Mouse (Mus musculus): ENCODE data around the gene Ypel4. TPM values are rescaled to one million over a fixed set of nuclear protein-coding genes. Genes with fewer than 3 reads are reported as not detected.
A peak's percentile ranks its signal among the peaks of the same experiment; 100 is the strongest.

The Ypel4 gene
- polyA plus RNA-seq, 1 experiment from 2014 or later = 79.1 TPM

DNA sequence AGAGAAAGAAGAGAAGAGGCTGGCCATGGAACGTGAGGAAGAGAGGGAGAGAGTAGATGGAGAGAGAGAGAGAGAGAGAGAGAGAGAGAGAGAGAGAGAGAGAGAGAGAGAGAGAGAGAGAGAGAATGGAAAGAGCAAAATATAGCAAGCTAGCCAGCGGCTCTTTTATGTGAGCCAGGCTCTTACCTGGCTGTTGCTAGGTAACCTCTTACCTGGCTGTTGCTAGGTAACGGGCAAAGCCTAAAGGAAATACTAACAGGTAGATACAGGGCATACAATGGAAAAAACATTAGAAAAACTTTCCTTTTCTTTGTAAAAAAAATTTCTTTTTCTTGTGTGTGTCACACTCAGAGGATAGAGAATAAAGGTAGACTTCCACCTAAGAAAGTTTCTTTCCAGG lies 43.8 kb downstream of the Ypel4 start:
- Histone ChIP-seq H3K4me1 (ENCODE audit: control insufficient read depth, low read depth, low read length) (no peaks in the 10 kb centered on the region; the same call in none of the 2 replicates), H3K36me3 (ENCODE audit: control insufficient read depth, insufficient read depth) (no peaks in the 10 kb centered on the region), H3K9me3 (replicated peaks; ENCODE audit: control insufficient read depth, low read length) (no peaks in the 10 kb centered on the region), H3K4me2 (ENCODE audit: low read depth, low read length) (no peak overlapping the region), H3K27me3 (ENCODE audit: control insufficient read depth, insufficient read depth, low read depth, low read length) (peaks cover 29% of the 10 kb centered on the region), H3K4me3 (ENCODE audit: low read depth, low read length) (no peak overlapping the region), H3K9ac (ENCODE audit: low read depth, low read length) (no peak overlapping the region), H3K27ac (ENCODE audit: low read length) (no peak overlapping the region)
- 63% methylated on average over 3 of the region's 3 CpGs for WGBS (ENCODE audit: insufficient replicate concordance)
- no peak for ATAC-seq (ENCODE audit: low read depth)

DNA sequence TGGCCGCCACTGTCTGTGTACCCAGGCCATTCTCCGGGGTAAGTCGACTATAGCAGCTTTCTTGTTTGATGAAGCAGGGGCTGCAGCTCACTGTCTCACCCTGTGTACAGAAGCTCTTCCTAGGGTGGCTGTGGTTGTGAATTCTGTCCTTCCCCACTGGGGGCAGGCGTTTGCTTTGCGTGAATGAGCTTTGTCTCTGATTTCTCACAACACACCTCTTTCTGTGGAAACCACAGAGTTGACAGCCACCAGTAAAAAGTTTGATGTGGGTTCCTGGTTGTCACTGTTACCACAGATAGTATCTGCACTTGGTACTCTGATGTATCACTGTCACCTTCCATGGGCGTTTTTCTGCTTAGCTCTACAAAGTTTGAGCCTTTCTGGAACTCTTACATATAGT lies 45.4 kb downstream of the Ypel4 start:
- H3K9ac ChIP-seq (ENCODE audit: low read depth, low read length) = no peak overlapping the region
- no peak overlapping the region for H3K27ac ChIP-seq (ENCODE audit: low read length)
- H3K36me3 ChIP-seq (ENCODE audit: control insufficient read depth, insufficient read depth) = no peaks in the 10 kb centered on the region
- no peaks in the 10 kb centered on the region for H3K9me3 ChIP-seq (replicated peaks; ENCODE audit: control insufficient read depth, low read length)
- no peak overlapping the region for H3K4me3 ChIP-seq (ENCODE audit: low read depth, low read length)
- ATAC-seq (ENCODE audit: low read depth) = no peak
- WGBS (ENCODE audit: insufficient replicate concordance) = 27% methylated on average over 6 of the region's 6 CpGs
- H3K27me3 ChIP-seq (ENCODE audit: control insufficient read depth, insufficient read depth, low read depth, low read length) = peaks cover 23% of the 10 kb centered on the region
- no peak overlapping the region for H3K4me2 ChIP-seq (ENCODE audit: low read depth, low read length)
- H3K4me1 ChIP-seq (ENCODE audit: control insufficient read depth, low read depth, low read length) = no peaks in the 10 kb centered on the region; the same call in 1 of the 2 replicates

DNA sequence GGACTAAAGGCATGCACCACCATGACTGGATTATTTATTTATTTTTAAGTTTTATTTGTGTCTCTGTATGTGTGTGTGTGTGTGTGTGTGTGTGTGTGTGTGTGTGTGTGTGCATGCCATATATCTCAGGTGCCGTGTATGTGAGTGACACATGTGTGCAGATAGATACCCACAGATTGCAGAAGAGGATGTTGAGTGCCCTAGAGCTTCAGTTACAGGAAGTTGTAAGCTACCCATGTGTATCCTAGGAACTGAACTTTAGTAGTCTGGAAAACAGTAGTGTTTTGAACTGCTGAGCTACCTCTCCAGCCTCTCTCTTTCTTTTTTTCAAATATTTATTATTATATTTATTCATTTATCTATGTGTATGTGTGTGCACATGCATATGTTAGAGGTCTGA lies 49.5 kb downstream of the Ypel4 start:
- ATAC-seq (ENCODE audit: low read depth) = no peak
- Histone ChIP-seq H3K9ac (ENCODE audit: low read depth, low read length) (no peak overlapping the region), H3K4me1 (ENCODE audit: control insufficient read depth, low read depth, low read length) (peaks cover 3% of the 10 kb centered on the region; the same call in 1 of the 2 replicates)

GRCm38 (mm10) chr2:84783840-84784566 lies 50.1 kb downstream of the Ypel4 start:
- ATAC-seq (ENCODE audit: low read depth) = no peak
- H3K27me3 ChIP-seq (ENCODE audit: control insufficient read depth, insufficient read depth, low read depth, low read length) = peaks cover 8% of the 10 kb centered on the region; the same call in 1 of the 2 replicates

More for the DNA sequence above, 49.5 kb downstream of the Ypel4 start:
- no peak overlapping the region for H3K4me2 ChIP-seq (ENCODE audit: low read depth, low read length)
- no peak overlapping the region for H3K27ac ChIP-seq (ENCODE audit: low read length)
- peaks cover 14% of the 10 kb centered on the region for H3K27me3 ChIP-seq (ENCODE audit: control insufficient read depth, insufficient read depth, low read depth, low read length)
- WGBS (ENCODE audit: insufficient replicate concordance) = 35% methylated on average over 1 of the region's 1 CpGs
- H3K36me3 ChIP-seq (ENCODE audit: control insufficient read depth, insufficient read depth) = no peaks in the 10 kb centered on the region
- no peak overlapping the region for H3K4me3 ChIP-seq (ENCODE audit: low read depth, low read length)
- H3K9me3 ChIP-seq (replicated peaks; ENCODE audit: control insufficient read depth, low read length) = no peaks in the 10 kb centered on the region

More at GRCm38 (mm10) chr2:84783840-84784566, 50.1 kb downstream of the Ypel4 start:
- H3K27ac ChIP-seq (ENCODE audit: low read length) = no peak overlapping the region
- H3K36me3 ChIP-seq (ENCODE audit: control insufficient read depth, insufficient read depth) = no peaks in the 10 kb centered on the region
- 47% methylated on average over 3 of the region's 3 CpGs for WGBS (ENCODE audit: insufficient replicate concordance)
- no peak overlapping the region for H3K4me2 ChIP-seq (ENCODE audit: low read depth, low read length)
- H3K4me3 ChIP-seq (ENCODE audit: low read depth, low read length) = no peak overlapping the region
- H3K9ac ChIP-seq (ENCODE audit: low read depth, low read length) = no peak overlapping the region
- H3K4me1 ChIP-seq (ENCODE audit: control insufficient read depth, low read depth, low read length) = peaks cover 6% of the 10 kb centered on the region; the same call in 1 of the 2 replicates
- no peaks in the 10 kb centered on the region for H3K9me3 ChIP-seq (replicated peaks; ENCODE audit: control insufficient read depth, low read length)

MicroRNA genes within 50 kb of the gene (microRNA counts, 519-probe panel; counts per million panel counts)
- microRNA mmu-miR-130a = 4,177 counts per million, percentile 98 among the panel's probes with 10 or more counts

Small RNA genes lying within 50 kb of the gene (microRNA-seq; reads per million reads assigned to microRNA genes)
- gene Mir130a = 24,001 reads per million, percentile 97 among the genes with 10 or more reads in this experiment

Other genes with a start within 250 kb of the Ypel4 start
- gene Ctnnd1, start 83.3 kb upstream of the Ypel4 start, polyA plus RNA-seq (2015; fragmentation: Nextera tagmentation; extraction: Ambion mirVana) = 14.9 and 16.0 TPM in 2 replicates
- 0.04 TPM in 2 replicates for gene Btbd18, start 75.0 kb upstream of the Ypel4 start, polyA plus RNA-seq (2015; fragmentation: Nextera tagmentation; extraction: Ambion mirVana)
- gene Selenoh, start 63.3 kb upstream of the Ypel4 start, polyA plus RNA-seq (2015; fragmentation: Nextera tagmentation; extraction: Ambion mirVana) = 66.4 and 73.3 TPM in 2 replicates
- not detected in 2 replicates for gene Gm28635, start 56.0 kb upstream of the Ypel4 start, polyA plus RNA-seq (2015; fragmentation: Nextera tagmentation; extraction: Ambion mirVana)
- 17.1 TPM in 2 replicates for gene Med19, start 55.7 kb upstream of the Ypel4 start, polyA plus RNA-seq (2015; fragmentation: Nextera tagmentation; extraction: Ambion mirVana)
- gene Tmx2, start 54.9 kb upstream of the Ypel4 start, polyA plus RNA-seq (2015; fragmentation: Nextera tagmentation; extraction: Ambion mirVana) = 69.7 and 76.5 TPM in 2 replicates
- gene Zdhhc5, start 18.9 kb upstream of the Ypel4 start, polyA plus RNA-seq (2015; fragmentation: Nextera tagmentation; extraction: Ambion mirVana) = 17.7 and 18.9 TPM in 2 replicates
- 49.7 and 56.2 TPM in 2 replicates for gene Clp1, start 6.7 kb upstream of the Ypel4 start, polyA plus RNA-seq (2015; fragmentation: Nextera tagmentation; extraction: Ambion mirVana)
- 0.89 and 0.95 TPM in 2 replicates for gene Gm19426, start 9.6 kb downstream of the Ypel4 start, polyA plus RNA-seq (2015; fragmentation: Nextera tagmentation; extraction: Ambion mirVana)
- gene Serping1, start 41.4 kb downstream of the Ypel4 start, polyA plus RNA-seq (2015; fragmentation: Nextera tagmentation; extraction: Ambion mirVana) = 119 and 133 TPM in 2 replicates
- 486 and 542 TPM in 2 replicates for gene Ube2l6, start 64.8 kb downstream of the Ypel4 start, polyA plus RNA-seq (2015; fragmentation: Nextera tagmentation; extraction: Ambion mirVana)
- gene Smtnl1, start 88.6 kb downstream of the Ypel4 start, polyA plus RNA-seq (2015; fragmentation: Nextera tagmentation; extraction: Ambion mirVana) = 0.47 and 0.50 TPM in 2 replicates
- 27.3 and 29.8 TPM in 2 replicates for gene Timm10, start 92.9 kb downstream of the Ypel4 start, polyA plus RNA-seq (2015; fragmentation: Nextera tagmentation; extraction: Ambion mirVana)
- gene Slc43a1, start 104.8 kb downstream of the Ypel4 start, polyA plus RNA-seq (2015; fragmentation: Nextera tagmentation; extraction: Ambion mirVana) = 185 and 205 TPM in 2 replicates
- gene Rtn4rl2, start 152.7 kb downstream of the Ypel4 start, polyA plus RNA-seq (2015; fragmentation: Nextera tagmentation; extraction: Ambion mirVana) = not detected in 2 replicates
- 100 and 103 TPM in 2 replicates for gene Slc43a3, start 202.5 kb downstream of the Ypel4 start, polyA plus RNA-seq (2015; fragmentation: Nextera tagmentation; extraction: Ambion mirVana)
- gene Prg2, start 246.4 kb downstream of the Ypel4 start, polyA plus RNA-seq (2015; fragmentation: Nextera tagmentation; extraction: Ambion mirVana) = 71.0 and 84.0 TPM in 2 replicates